Mouse (Mus musculus) neural tube, embryonic 13.5 days (tissue): ENCODE measurements around the gene Cwc25. TPM values are rescaled to one million over a fixed set of nuclear protein-coding genes. Genes with fewer than 3 reads are reported as not detected.

ENCODE experiments used
- ATAC-seq: fragments of 200-750 bp; cut with Nextera tagmentation; 2 replicates; pipeline ENCODE4 v1.8.0; 2017; ENCODE audit warnings: low read depth, mild to moderate bottlenecking, moderate TSS enrichment, moderate library complexity
- H3K27ac ChIP-seq: fragments of 300-500 bp; sonication (generic); replicated peaks from 2 replicates; pipeline ENCODE4 v1.5.1; 2015; ENCODE audit warnings: moderate library complexity, mild to moderate bottlenecking, inconsistent platforms
- H3K27me3 ChIP-seq: fragments of 300-500 bp; sonication (generic); 2 replicates; pipeline ENCODE4 v1.6.1; 2015; ENCODE audit warnings: mild to moderate bottlenecking, inconsistent platforms
- H3K36me3 ChIP-seq: fragments of 300-500 bp; sonication (generic); 2 replicates; pipeline ENCODE4 v1.6.1; 2015; ENCODE audit warnings: mild to moderate bottlenecking, inconsistent platforms
- H3K4me1 ChIP-seq: fragments of 300-500 bp; sonication (generic); replicated peaks from 2 replicates; pipeline ENCODE4 v1.6.1; 2015; ENCODE audit warnings: inconsistent platforms
- H3K4me2 ChIP-seq: fragments of 300-500 bp; sonication (generic); 2 replicates; pipeline ENCODE4 v1.6.1; 2015; ENCODE audit warnings: inconsistent platforms, mild to moderate bottlenecking, moderate library complexity
- H3K4me3 ChIP-seq: fragments of 300-500 bp; sonication (generic); 2 replicates; pipeline ENCODE4 v1.5.1; 2015; ENCODE audit warnings: mild to moderate bottlenecking, inconsistent platforms
- H3K9ac ChIP-seq: fragments of 300-500 bp; sonication (generic); 2 replicates; pipeline ENCODE4 v1.6.1; 2015; ENCODE audit warnings: moderate library complexity, mild to moderate bottlenecking, inconsistent platforms
- H3K9me3 ChIP-seq: fragments of 300-500 bp; sonication (generic); 2 replicates; pipeline ENCODE4 v1.6.1; 2016; ENCODE audit warnings: inconsistent platforms
- WGBS: fragments of 180-500 bp; shearing (Covaris S2); methylation state at CpG from one replicate; pipeline ENCODE4 v1.1.7; 2015; 5-methylcytosine and 5-hydroxymethylcytosine counted together
- polyA plus RNA-seq: library from polyadenylated mRNA; unstranded; fragments of >200 nt; fragmentation: Nextera tagmentation; extraction: Ambion mirVana; gene quantifications from 2 replicates; pipeline ENCODE4 v1.2.1, GENCODE M21; 2015

Gene Cwc25
- 18.8 and 19.1 TPM in 2 replicates for polyA plus RNA-seq

GRCm38 (mm10) chr11:97766154-97766881 lies at the start of gene Cwc25:
TSS of gene Cwc25 (minus strand) at chr11:97766556.
- Histone ChIP-seq H3K36me3 (peaks cover 33% of the 10 kb centered on the region), H3K9me3 (no peaks in the 10 kb centered on the region), H3K9ac (peak within 1 kb of the TSS; percentile 93), H3K27me3 (no peaks in the 10 kb centered on the region), H3K4me3 (peak within 1 kb of the TSS; percentile 86), H3K4me2 (peak within 1 kb of the TSS; percentile 84), H3K27ac (peak within 1 kb of the TSS; percentile 91), H3K4me1 (peaks cover 22% of the 10 kb centered on the region)
- peak; percentile 94 for ATAC-seq
- 1% methylated on average over 38 of the region's 38 CpGs for WGBS

GRCm38 (mm10) chr11:97815736-97816135 lies 49.4 kb upstream of the Cwc25 start:
- Histone ChIP-seq H3K36me3 (peaks cover 62% of the 10 kb centered on the region), H3K27me3 (no peaks in the 10 kb centered on the region), H3K9me3 (no peaks in the 10 kb centered on the region), H3K4me2 (no peak overlapping the region), H3K4me1 (peaks cover 70% of the 10 kb centered on the region), H3K9ac (no peak overlapping the region), H3K4me3 (no peak overlapping the region), H3K27ac (no peak overlapping the region)
- ATAC-seq, result no peak
- 87% methylated on average over 11 of the region's 11 CpGs for WGBS

GRCm38 (mm10) chr11:97813746-97814515 lies 47.6 kb upstream of the Cwc25 start:
- 77% methylated on average over 16 of the region's 17 CpGs for WGBS
- no peak for ATAC-seq
- Histone ChIP-seq H3K4me2 (no peak overlapping the region), H3K27me3 (no peaks in the 10 kb centered on the region), H3K4me1 (peaks cover 76% of the 10 kb centered on the region), H3K9ac (0 out of 2 replicates have a peak overlapping the region, but pooled peaks have one; percentile 51), H3K9me3 (no peaks in the 10 kb centered on the region), H3K27ac (peak overlapping the region; percentile 90), H3K4me3 (no peak overlapping the region), H3K36me3 (peaks cover 56% of the 10 kb centered on the region)

GRCm38 (mm10) chr11:97813085-97813484 lies 46.7 kb upstream of the Cwc25 start:
- H3K27me3 ChIP-seq, result no peaks in the 10 kb centered on the region
- peak overlapping the region; percentile 90 for H3K27ac ChIP-seq
- H3K4me1 ChIP-seq, result peaks cover 76% of the 10 kb centered on the region
- H3K9ac ChIP-seq, result peak overlapping the region; percentile 51
- H3K4me2 ChIP-seq, result peak overlapping the region; percentile 40
- WGBS, result 42% methylated on average over 7 of the region's 7 CpGs
- H3K9me3 ChIP-seq, result no peaks in the 10 kb centered on the region
- H3K36me3 ChIP-seq, result peaks cover 60% of the 10 kb centered on the region
- peak; percentile 24; the same call in 1 of the 2 replicates for ATAC-seq
- H3K4me3 ChIP-seq, result no peak overlapping the region

GRCm38 (mm10) chr11:97812491-97812921 lies 46.1 kb upstream of the Cwc25 start:
- H3K9ac ChIP-seq, result peak overlapping the region; percentile 51
- peak overlapping the region; percentile 90 for H3K27ac ChIP-seq
- no peaks in the 10 kb centered on the region for H3K27me3 ChIP-seq
- H3K36me3 ChIP-seq, result peaks cover 60% of the 10 kb centered on the region
- no peak overlapping the region for H3K4me3 ChIP-seq
- H3K4me1 ChIP-seq, result peaks cover 76% of the 10 kb centered on the region
- no peaks in the 10 kb centered on the region for H3K9me3 ChIP-seq
- H3K4me2 ChIP-seq, result peak overlapping the region; percentile 40
- 37% methylated on average over 3 of the region's 3 CpGs for WGBS
- peak; percentile 86 for ATAC-seq

GRCm38 (mm10) chr11:97811569-97812362 lies 45.4 kb upstream of the Cwc25 start:
- WGBS, result 33% methylated on average over 13 of the region's 13 CpGs
- Histone ChIP-seq H3K27me3 (no peaks in the 10 kb centered on the region), H3K27ac (peak overlapping the region; percentile 90), H3K4me2 (peak overlapping the region; percentile 40), H3K9ac (peak overlapping the region; percentile 51), H3K36me3 (peaks cover 61% of the 10 kb centered on the region), H3K9me3 (no peaks in the 10 kb centered on the region), H3K4me3 (no peak overlapping the region), H3K4me1 (peaks cover 75% of the 10 kb centered on the region)
- peak; percentile 12; the same call in 1 of the 2 replicates for ATAC-seq

- H3K4me2 ChIP-seq, result 0 out of 2 replicates have a peak overlapping the region, but pooled peaks have one; percentile 9
- H3K27ac ChIP-seq, result peak overlapping the region; percentile 90
- H3K4me3 ChIP-seq, result no peak overlapping the region
- H3K9ac ChIP-seq, result peak overlapping the region; percentile 51; the same call in 1 of the 2 replicates
- H3K4me1 ChIP-seq, result peaks cover 81% of the 10 kb centered on the region
- peaks cover 54% of the 10 kb centered on the region for H3K36me3 ChIP-seq
- no peaks in the 10 kb centered on the region for H3K9me3 ChIP-seq
- 23% methylated on average over 3 of the region's 3 CpGs for WGBS
- ATAC-seq, result no peak
- H3K27me3 ChIP-seq, result no peaks in the 10 kb centered on the region
These were observed 44.6 kb upstream of the Cwc25 start for GRCm38 (mm10) chr11:97810970-97811369.

- Histone ChIP-seq H3K27me3 (no peaks in the 10 kb centered on the region), H3K4me1 (peaks cover 87% of the 10 kb centered on the region), H3K9ac (no peak overlapping the region), H3K4me2 (no peak overlapping the region), H3K4me3 (no peak overlapping the region), H3K36me3 (peaks cover 47% of the 10 kb centered on the region), H3K27ac (0 out of 2 replicates have a peak overlapping the region, but pooled peaks have one; percentile 14), H3K9me3 (no peaks in the 10 kb centered on the region)
- no peak for ATAC-seq
- WGBS, result 86% methylated on average over 7 of the region's 7 CpGs
These were observed 44.0 kb upstream of the Cwc25 start for GRCm38 (mm10) chr11:97810356-97810755.

- 75% methylated on average over 7 of the region's 7 CpGs for WGBS
- Histone ChIP-seq H3K9ac (no peak overlapping the region), H3K9me3 (no peaks in the 10 kb centered on the region), H3K4me1 (peaks cover 96% of the 10 kb centered on the region), H3K36me3 (peaks cover 39% of the 10 kb centered on the region), H3K27ac (peak overlapping the region; percentile 61), H3K27me3 (no peaks in the 10 kb centered on the region), H3K4me2 (no peak overlapping the region), H3K4me3 (no peak overlapping the region)
- no peak for ATAC-seq
These were observed 43.1 kb upstream of the Cwc25 start for GRCm38 (mm10) chr11:97809235-97810121.

GRCm38 (mm10) chr11:97808621-97809234 lies 42.4 kb upstream of the Cwc25 start:
- Histone ChIP-seq H3K4me3 (no peak overlapping the region), H3K4me1 (peaks cover 98% of the 10 kb centered on the region), H3K4me2 (no peak overlapping the region), H3K27ac (peak overlapping the region; percentile 61), H3K36me3 (peaks cover 37% of the 10 kb centered on the region), H3K9me3 (no peaks in the 10 kb centered on the region), H3K9ac (no peak overlapping the region), H3K27me3 (no peaks in the 10 kb centered on the region)
- 46% methylated on average over 5 of the region's 5 CpGs for WGBS
- no peak for ATAC-seq
